Mouse (Mus musculus): ENCODE data around the gene Cxcl14.

GRCm38 (mm10) chr13:56339816-56340215, 43.5 kb upstream of the Cxcl14 start:
- TF ChIP-seq CTCF (IDR thresholded peaks at IDR 0.05; ENCODE audit: low read depth, low read length) = no peak
- no peak for TF ChIP-seq EP300 (IDR thresholded peaks at IDR 0.05; ENCODE audit: insufficient read depth, low read depth, low read length)
- TF ChIP-seq POLR2A (IDR thresholded peaks at IDR 0.05; ENCODE audit: insufficient read depth, low read length) = no peak
